Mouse (Mus musculus) liver, embryonic 16.5 days (tissue): ENCODE results near the gene Krtcap3. TPM values are rescaled to one million over a fixed set of nuclear protein-coding genes. Genes with fewer than 3 reads are reported as not detected.
"Not testable (repeated sequence)": the region's sequence is repeated elsewhere in the genome, so short reads cannot be mapped to it uniquely, and the experiment has no call there.

Source experiments
- ATAC-seq: fragments of 200-750 bp; cut with Nextera tagmentation; 2 replicates; pipeline ENCODE4 v1.8.0; 2017; ENCODE audit warnings: low read depth, mild to moderate bottlenecking, moderate number of reproducible peaks, moderate library complexity
- H3K27ac ChIP-seq: fragments of 300-500 bp; sonication (generic); 2 replicates; pipeline ENCODE4 v1.5.1; 2014; ENCODE audit warnings: mild to moderate bottlenecking, low read length
- H3K27me3 ChIP-seq: fragments of 300-500 bp; sonication (generic); 2 replicates; pipeline ENCODE4 v1.6.1; 2014; ENCODE audit warnings: low read depth, low read length, mixed read lengths; ENCODE audit not compliant: control insufficient read depth, insufficient read depth
- H3K36me3 ChIP-seq: fragments of 300-500 bp; sonication (generic); 2 replicates; pipeline ENCODE4 v1.6.1; 2014; ENCODE audit warnings: mild to moderate bottlenecking; ENCODE audit not compliant: control insufficient read depth, insufficient read depth
- H3K4me1 ChIP-seq: fragments of 300-500 bp; sonication (generic); 2 replicates; pipeline ENCODE4 v1.6.1; 2014; ENCODE audit warnings: low read depth, low read length, mixed read lengths; ENCODE audit not compliant: control insufficient read depth
- H3K4me2 ChIP-seq: fragments of 300-500 bp; sonication (generic); 2 replicates; pipeline ENCODE4 v1.6.1; 2014; ENCODE audit warnings: low read depth, low read length, mixed read lengths
- H3K4me3 ChIP-seq: fragments of 300-500 bp; sonication (generic); 2 replicates; pipeline ENCODE4 v1.5.1; 2014; ENCODE audit warnings: low read depth, mild to moderate bottlenecking, low read length
- H3K9ac ChIP-seq: fragments of 300-500 bp; sonication (generic); 2 replicates; pipeline ENCODE4 v1.6.1; 2014; ENCODE audit warnings: low read depth, low read length
- H3K9me3 ChIP-seq: fragments of 300-500 bp; sonication (generic); replicated peaks from 2 replicates; pipeline ENCODE4 v1.6.1; 2016; ENCODE audit warnings: low read length; ENCODE audit not compliant: control insufficient read depth
- WGBS: fragments of 180-500 bp; shearing (Covaris S2); extraction: QIAGEN DNeasy Blood & Tissue Kit; methylation state at CpG from one replicate; pipeline ENCODE4 v1.1.7; 2014; ENCODE audit not compliant: insufficient replicate concordance; 5-methylcytosine and 5-hydroxymethylcytosine counted together
- polyA plus RNA-seq: library from polyadenylated mRNA; unstranded; fragments of >200 nt; fragmentation: Nextera tagmentation; extraction: Ambion mirVana; gene quantifications from 2 replicates; pipeline ENCODE4 v1.2.1, GENCODE M21; 2015

Gene Krtcap3
- polyA plus RNA-seq = 4.8 and 4.9 TPM in 2 replicates

GRCm38 (mm10) chr5:31251541-31252101 is at the start of gene Krtcap3:
Krtcap3 (plus strand) TSS chr5:31251691.
- Histone ChIP-seq H3K4me2 (peak within 1 kb of the TSS; percentile 60), H3K27ac (no peak within 1 kb of the TSS), H3K36me3 (peaks cover 31% of the 10 kb centered on the region), H3K4me1 (peaks cover 3% of the 10 kb centered on the region), H3K9me3 (no peaks in the 10 kb centered on the region), H3K9ac (peak within 1 kb of the TSS; percentile 24; the same call in 1 of the 2 replicates), H3K4me3 (peak within 1 kb of the TSS; percentile 53), H3K27me3 (no peaks in the 10 kb centered on the region)
- 61% methylated on average over 47 of the region's 47 CpGs for WGBS
- peak; percentile 83 for ATAC-seq

GRCm38 (mm10) chr5:31201742-31202590 is 49.5 kb upstream of the Krtcap3 start, which contains the start of gene Zfp513:
Zfp513 (minus strand) TSS chr5:31202303.
- peak within 1 kb of the TSS; percentile 83 for H3K9ac ChIP-seq
- peaks cover 63% of the 10 kb centered on the region for H3K36me3 ChIP-seq
- WGBS = 1% methylated on average over 53 of the region's 53 CpGs
- peak within 1 kb of the TSS; percentile 85 for H3K4me3 ChIP-seq
- no peaks in the 10 kb centered on the region for H3K9me3 ChIP-seq
- peak within 1 kb of the TSS; percentile 84 for H3K27ac ChIP-seq
- H3K4me2 ChIP-seq = peak within 1 kb of the TSS; percentile 87
- H3K27me3 ChIP-seq = no peaks in the 10 kb centered on the region
- H3K4me1 ChIP-seq = peaks cover 11% of the 10 kb centered on the region
- peak; percentile 99 for ATAC-seq

GRCm38 (mm10) chr5:31202933-31203332 is 48.6 kb upstream of the Krtcap3 start:
- peak overlapping the region; percentile 79 for H3K27ac ChIP-seq
- no peak for ATAC-seq
- H3K4me1 ChIP-seq = peaks cover 11% of the 10 kb centered on the region
- WGBS = 81% methylated on average over 7 of the region's 7 CpGs
- H3K4me2 ChIP-seq = peak overlapping the region; percentile 87
- no peaks in the 10 kb centered on the region for H3K9me3 ChIP-seq
- no peaks in the 10 kb centered on the region for H3K27me3 ChIP-seq
- H3K9ac ChIP-seq = no peak overlapping the region; the same call in 1 of the 2 replicates
- H3K4me3 ChIP-seq = peak overlapping the region; percentile 85
- peaks cover 63% of the 10 kb centered on the region for H3K36me3 ChIP-seq

- no peak overlapping the region for H3K9ac ChIP-seq
- H3K4me2 ChIP-seq = no peak overlapping the region
- no peak for ATAC-seq
- H3K4me3 ChIP-seq = no peak overlapping the region
- peaks cover 56% of the 10 kb centered on the region for H3K36me3 ChIP-seq
- H3K27me3 ChIP-seq = no peaks in the 10 kb centered on the region
- 89% methylated on average over 2 of the region's 2 CpGs for WGBS
- no peak overlapping the region for H3K27ac ChIP-seq
- no peaks in the 10 kb centered on the region for H3K9me3 ChIP-seq
- peaks cover 11% of the 10 kb centered on the region for H3K4me1 ChIP-seq
These were observed 47.6 kb upstream of the Krtcap3 start for GRCm38 (mm10) chr5:31203866-31204265.

GRCm38 (mm10) chr5:31204421-31204820 is 47.1 kb upstream of the Krtcap3 start:
- H3K9me3 ChIP-seq = no peaks in the 10 kb centered on the region
- no peak overlapping the region for H3K4me3 ChIP-seq
- no peak for ATAC-seq
- no peak overlapping the region for H3K4me2 ChIP-seq
- H3K27me3 ChIP-seq = no peaks in the 10 kb centered on the region
- H3K36me3 ChIP-seq = peaks cover 50% of the 10 kb centered on the region
- H3K27ac ChIP-seq = no peak overlapping the region
- no peak overlapping the region for H3K9ac ChIP-seq
- WGBS = 85% methylated on average over 6 of the region's 6 CpGs
- H3K4me1 ChIP-seq = peaks cover 11% of the 10 kb centered on the region

- not testable (repeated sequence) for H3K36me3 ChIP-seq, H3K9ac ChIP-seq, H3K27ac ChIP-seq, H3K4me2 ChIP-seq, H3K9me3 ChIP-seq, H3K4me3 ChIP-seq, ATAC-seq, H3K27me3 ChIP-seq
- peaks cover 30% of the 10 kb centered on the region for H3K4me1 ChIP-seq
- WGBS = 72% methylated on average over 6 of the region's 6 CpGs
These were observed 34.9 kb upstream of the Krtcap3 start for GRCm38 (mm10) chr5:31216554-31216953.

GRCm38 (mm10) chr5:31218294-31218693 is 33.2 kb upstream of the Krtcap3 start:
- ATAC-seq = peak; percentile 33
- WGBS = 17% methylated on average over 7 of the region's 7 CpGs
- Histone ChIP-seq H3K4me1 (peaks cover 31% of the 10 kb centered on the region), H3K9ac (peak overlapping the region; percentile 39), H3K27me3 (no peaks in the 10 kb centered on the region), H3K36me3 (no peaks in the 10 kb centered on the region; the same call in 1 of the 2 replicates), H3K27ac (peak overlapping the region; percentile 84), H3K4me2 (peak overlapping the region; percentile 91), H3K9me3 (no peaks in the 10 kb centered on the region), H3K4me3 (peak overlapping the region; percentile 100)

- no peak for ATAC-seq
- peak overlapping the region; percentile 84 for H3K27ac ChIP-seq
- H3K4me1 ChIP-seq = peaks cover 31% of the 10 kb centered on the region
- 0% methylated on average over 2 of the region's 2 CpGs for WGBS
- no peaks in the 10 kb centered on the region for H3K27me3 ChIP-seq
- H3K4me2 ChIP-seq = peak overlapping the region; percentile 91
- peak overlapping the region; percentile 100 for H3K4me3 ChIP-seq
- H3K36me3 ChIP-seq = no peaks in the 10 kb centered on the region; the same call in 1 of the 2 replicates
- no peaks in the 10 kb centered on the region for H3K9me3 ChIP-seq
- peak overlapping the region; percentile 60 for H3K9ac ChIP-seq
These were observed 32.4 kb upstream of the Krtcap3 start for GRCm38 (mm10) chr5:31219070-31219469.

- under 1% methylated on average over 11 of the region's 11 CpGs for WGBS
- Histone ChIP-seq H3K27me3 (no peaks in the 10 kb centered on the region), H3K27ac (peak overlapping the region; percentile 94), H3K9ac (peak overlapping the region; percentile 96), H3K4me2 (peak overlapping the region; percentile 91), H3K36me3 (no peaks in the 10 kb centered on the region; the same call in 1 of the 2 replicates), H3K9me3 (no peaks in the 10 kb centered on the region), H3K4me1 (peaks cover 31% of the 10 kb centered on the region), H3K4me3 (peak overlapping the region; percentile 100)
- no peak for ATAC-seq
These were observed 32.0 kb upstream of the Krtcap3 start for GRCm38 (mm10) chr5:31219474-31219873.
